Mouse (Mus musculus) midbrain, embryonic 10.5 days (tissue): ENCODE results near the gene Irak3. TPM values are rescaled to one million over a fixed set of nuclear protein-coding genes. Genes with fewer than 3 reads are reported as not detected.
A peak's percentile ranks its signal among the peaks of the same experiment; 100 is the strongest.
"Not testable (repeated sequence)": the region's sequence is repeated elsewhere in the genome, so short reads cannot be mapped to it uniquely, and the experiment has no call there.

ENCODE experiments used
- DNase-seq: peaks from one replicate; pipeline ENCODE4 v3.0.0-alpha.2; 2017; ENCODE audit warnings: low spot score
- H3K27ac ChIP-seq: fragments of 300-500 bp; sonication (generic); replicated peaks from 2 replicates; pipeline ENCODE4 v1.5.1; 2016; ENCODE audit warnings: mild to moderate bottlenecking
- H3K27me3 ChIP-seq: fragments of 300-500 bp; sonication (generic); 2 replicates; pipeline ENCODE4 v1.6.1; 2016; ENCODE audit warnings: low read depth, mild to moderate bottlenecking; ENCODE audit not compliant: poor library complexity, severe bottlenecking
- H3K36me3 ChIP-seq: fragments of 300-500 bp; sonication (generic); 2 replicates; pipeline ENCODE4 v1.6.1; 2016; ENCODE audit warnings: mild to moderate bottlenecking, moderate library complexity
- H3K4me1 ChIP-seq: fragments of 300-500 bp; sonication (generic); 2 replicates; pipeline ENCODE4 v1.6.1; 2016
- H3K4me3 ChIP-seq: fragments of 300-500 bp; sonication (generic); 2 replicates; pipeline ENCODE4 v1.5.1; 2016; ENCODE audit warnings: mild to moderate bottlenecking, moderate library complexity
- H3K9me3 ChIP-seq: fragments of 300-500 bp; sonication (generic); replicated peaks from 2 replicates; pipeline ENCODE4 v1.6.1; 2016; ENCODE audit warnings: mild to moderate bottlenecking
- WGBS: fragments of 180-500 bp; shearing (Covaris S2); methylation state at CpG from one replicate; pipeline ENCODE4 v1.1.7; 2016; 5-methylcytosine and 5-hydroxymethylcytosine counted together
- polyA plus RNA-seq: library from polyadenylated mRNA; unstranded; fragments of >200 nt; fragmentation: Nextera tagmentation; extraction: Ambion mirVana; gene quantifications from 2 replicates; pipeline ENCODE4 v1.2.1, GENCODE M21; 2016

Irak3 gene
- polyA plus RNA-seq, 1 experiment from 2014 or later: 0.44 TPM

DNA sequence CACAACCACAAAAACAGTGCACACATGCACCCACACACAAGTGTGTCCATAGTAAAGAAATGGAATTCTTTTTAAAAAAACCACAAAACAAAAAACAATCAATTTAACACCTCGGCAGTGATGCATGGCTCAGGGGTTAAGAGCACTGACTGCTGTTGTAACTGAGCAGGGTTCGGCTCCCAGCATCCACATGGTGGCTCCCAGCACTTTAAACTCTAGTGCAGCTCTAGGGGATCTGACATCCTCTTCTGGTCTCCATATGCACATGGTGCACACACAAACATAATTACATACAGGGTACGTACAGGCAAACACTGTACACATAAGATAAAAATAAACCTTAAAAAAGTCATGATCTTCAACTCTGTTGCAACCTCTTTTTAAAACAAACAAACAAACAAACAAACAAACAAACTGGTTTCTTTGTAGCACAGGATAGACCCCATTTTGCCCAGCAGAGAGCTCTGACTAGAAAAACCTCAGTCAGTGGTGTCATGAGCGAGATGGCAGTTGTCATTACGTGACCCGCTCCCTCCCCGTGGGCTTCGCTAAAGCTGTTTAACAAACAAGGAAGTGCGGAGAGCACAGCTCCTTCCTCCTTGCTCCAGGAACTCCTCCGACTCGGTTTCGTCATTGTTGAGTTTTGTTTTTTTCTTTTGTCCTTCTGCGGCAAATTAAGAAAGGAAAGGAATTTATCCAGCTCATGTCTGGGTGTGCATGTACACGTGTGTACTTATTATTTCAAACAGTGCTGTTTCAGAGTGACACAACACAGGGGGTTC is 17.8 kb upstream of the Irak3 start:
- no peak for DNase-seq
- peaks cover 38% of the 10 kb centered on the region for H3K36me3 ChIP-seq

DNA sequence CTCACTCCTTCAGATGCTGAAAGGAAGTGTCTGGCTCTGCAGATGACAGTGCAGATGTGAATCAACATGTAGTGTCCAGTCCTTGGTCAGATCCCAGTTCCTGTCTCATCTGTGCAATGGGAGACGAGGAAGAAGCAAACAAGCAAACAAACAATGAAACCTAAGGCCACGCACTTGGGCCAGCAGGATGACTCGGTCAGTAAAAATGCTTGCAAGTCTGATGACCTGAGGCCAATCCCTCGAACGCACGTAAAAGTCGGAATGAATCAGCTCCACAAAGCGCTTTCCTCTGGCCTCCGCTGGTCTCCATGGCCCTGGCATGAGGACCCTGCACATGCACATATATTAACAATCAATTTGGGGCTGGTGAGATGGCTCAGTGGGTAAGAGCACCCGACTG is 17.1 kb upstream of the Irak3 start:
- Histone ChIP-seq H3K27me3 (no peaks in the 10 kb centered on the region), H3K27ac (no peak overlapping the region), H3K36me3 (peaks cover 33% of the 10 kb centered on the region), H3K4me1 (no peaks in the 10 kb centered on the region), H3K4me3 (no peak overlapping the region), H3K9me3 (no peaks in the 10 kb centered on the region)
- WGBS: 96% methylated on average over 10 of the region's 10 CpGs
- DNase-seq: no peak

More for the DNA sequence above, 17.8 kb upstream of the Irak3 start:
- Histone ChIP-seq H3K4me3 (no peak overlapping the region), H3K27ac (no peak overlapping the region), H3K27me3 (no peaks in the 10 kb centered on the region), H3K9me3 (no peaks in the 10 kb centered on the region), H3K4me1 (no peaks in the 10 kb centered on the region)
- 84% methylated on average over 14 of the region's 14 CpGs for WGBS

DNA sequence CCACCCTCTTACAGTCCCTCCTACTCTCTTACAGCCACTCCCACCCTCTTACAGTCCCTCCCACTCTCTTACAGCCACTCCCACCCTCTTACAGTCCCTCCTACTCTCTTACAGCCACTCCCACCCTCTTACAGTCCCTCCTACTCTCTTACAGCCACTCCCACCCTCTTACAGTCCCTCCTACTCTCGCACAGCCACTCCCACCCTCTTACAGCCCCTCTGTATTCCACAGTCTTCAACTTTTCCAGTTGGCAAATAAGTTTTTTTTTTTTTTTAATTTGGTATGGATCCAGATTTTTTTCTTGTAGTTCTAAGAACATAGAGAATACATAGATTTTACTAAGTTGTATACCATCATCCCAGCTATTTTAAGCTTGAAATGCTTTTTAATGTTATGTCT is 15.2 kb upstream of the Irak3 start:
- peaks cover 30% of the 10 kb centered on the region for H3K36me3 ChIP-seq
- H3K27ac ChIP-seq, DNase-seq, H3K27me3 ChIP-seq, H3K4me1 ChIP-seq, H3K9me3 ChIP-seq, H3K4me3 ChIP-seq: not testable (repeated sequence)
- WGBS: 75% methylated on average over 1 of the region's 1 CpGs

DNA sequence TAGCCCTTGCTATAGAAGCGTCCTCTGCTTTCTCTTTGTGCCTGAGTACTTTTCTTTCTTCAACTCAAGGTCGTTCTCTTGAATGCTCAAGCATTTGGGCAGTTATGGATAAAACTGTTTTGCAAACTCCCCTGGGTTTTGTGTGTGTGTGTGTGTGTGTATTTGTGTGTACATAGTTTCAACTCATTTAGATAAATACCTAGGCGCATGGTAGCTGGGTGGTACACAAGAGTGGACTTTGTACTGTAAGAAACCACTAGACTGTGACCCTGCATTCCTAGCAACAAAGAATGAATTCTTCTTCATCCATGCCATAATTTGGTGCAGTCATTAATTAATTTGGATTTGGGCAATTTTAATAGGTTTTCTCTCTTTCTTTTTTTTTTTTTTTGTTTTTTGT is 8.2 kb upstream of the Irak3 start:
- 91% methylated on average over 3 of the region's 3 CpGs for WGBS
- Histone ChIP-seq H3K4me1 (peaks cover 11% of the 10 kb centered on the region), H3K27ac (no peak overlapping the region), H3K36me3 (peaks cover 13% of the 10 kb centered on the region), H3K4me3 (peak overlapping the region; percentile 68; the same call in 1 of the 2 replicates), H3K27me3 (no peaks in the 10 kb centered on the region), H3K9me3 (no peaks in the 10 kb centered on the region; the same call in 1 of the 2 replicates)
- DNase-seq: no peak

DNA sequence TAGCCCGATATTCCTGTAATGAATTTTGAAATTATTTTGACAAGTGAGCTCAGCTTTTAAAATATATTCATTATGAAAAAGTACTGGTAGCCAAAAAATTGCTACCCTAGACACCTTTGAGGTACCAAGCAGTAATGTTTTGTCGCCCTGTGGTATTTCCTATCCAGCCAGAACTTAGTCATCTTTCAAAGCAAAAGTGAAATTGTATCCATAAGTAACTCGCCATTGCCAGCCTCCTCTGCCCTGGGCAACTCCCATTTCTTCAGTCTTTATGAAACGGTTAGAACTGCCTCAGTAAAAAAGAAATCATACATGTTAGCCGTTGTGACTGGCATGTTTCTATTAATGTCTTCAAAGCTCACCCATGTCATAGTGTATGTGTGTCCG is 7.6 kb upstream of the Irak3 start:
- H3K36me3 ChIP-seq: peaks cover 13% of the 10 kb centered on the region
- H3K27ac ChIP-seq: no peak overlapping the region
- DNase-seq: no peak
- peaks cover 11% of the 10 kb centered on the region for H3K4me1 ChIP-seq
- H3K4me3 ChIP-seq: peak overlapping the region; percentile 68
- 79% methylated on average over 6 of the region's 6 CpGs for WGBS
- H3K9me3 ChIP-seq: no peaks in the 10 kb centered on the region; the same call in 1 of the 2 replicates
- H3K27me3 ChIP-seq: no peaks in the 10 kb centered on the region

DNA sequence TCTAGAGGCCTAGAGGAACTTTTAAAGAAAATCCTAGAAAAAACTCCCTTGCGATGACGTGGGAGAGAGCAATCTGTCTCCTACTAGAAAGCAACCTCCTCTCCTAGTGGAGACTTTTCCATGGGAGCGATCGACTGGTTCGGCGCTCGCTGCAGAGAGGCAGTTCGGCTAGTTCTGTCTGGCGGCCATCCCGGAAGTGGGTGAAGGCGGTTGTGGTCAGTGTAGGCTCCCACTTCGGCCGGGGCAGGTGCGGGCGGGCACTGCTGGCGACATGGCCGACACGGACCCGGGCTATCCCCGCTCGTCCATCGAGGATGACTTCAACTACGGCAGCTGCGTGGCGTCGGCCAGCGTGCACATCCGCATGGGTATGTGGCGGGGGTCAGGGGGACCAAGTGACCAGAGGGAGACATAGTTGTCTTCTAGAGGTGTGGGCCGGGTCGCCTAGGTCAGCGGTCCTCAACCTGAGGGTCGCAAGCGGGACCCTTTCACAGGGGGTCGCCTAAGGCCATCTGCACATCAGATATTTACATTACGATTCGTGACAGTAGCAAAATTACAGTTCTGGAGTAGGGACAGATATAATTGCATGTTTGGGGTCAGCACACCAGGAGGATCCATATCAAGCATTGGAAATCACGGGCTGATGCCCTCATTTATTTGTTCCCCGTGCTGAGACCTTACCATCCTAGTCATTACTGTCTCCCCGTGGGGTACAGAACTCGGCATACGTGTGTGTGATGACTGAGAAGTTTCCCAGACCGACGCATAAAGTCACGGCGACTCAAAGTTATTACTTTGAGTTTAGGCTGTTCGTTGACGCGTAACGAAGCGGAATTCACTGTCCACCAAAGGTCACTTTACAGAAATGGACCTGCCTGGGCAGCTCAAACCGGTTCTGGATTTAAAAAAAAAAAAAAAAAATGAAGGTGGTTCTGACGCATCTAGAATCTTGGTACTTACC is 6.9 kb upstream of the Irak3 start:
- 7% methylated on average over 53 of the region's 53 CpGs for WGBS
- peak; percentile 90 for DNase-seq
- Histone ChIP-seq H3K36me3 (peaks cover 13% of the 10 kb centered on the region), H3K4me3 (peak overlapping the region; percentile 68), H3K9me3 (no peaks in the 10 kb centered on the region; the same call in 1 of the 2 replicates), H3K4me1 (peaks cover 11% of the 10 kb centered on the region), H3K27me3 (0 out of 2 replicates have a peak, but pooled peaks cover 3% of the 10 kb centered on the region), H3K27ac (peak overlapping the region; percentile 83)

DNA sequence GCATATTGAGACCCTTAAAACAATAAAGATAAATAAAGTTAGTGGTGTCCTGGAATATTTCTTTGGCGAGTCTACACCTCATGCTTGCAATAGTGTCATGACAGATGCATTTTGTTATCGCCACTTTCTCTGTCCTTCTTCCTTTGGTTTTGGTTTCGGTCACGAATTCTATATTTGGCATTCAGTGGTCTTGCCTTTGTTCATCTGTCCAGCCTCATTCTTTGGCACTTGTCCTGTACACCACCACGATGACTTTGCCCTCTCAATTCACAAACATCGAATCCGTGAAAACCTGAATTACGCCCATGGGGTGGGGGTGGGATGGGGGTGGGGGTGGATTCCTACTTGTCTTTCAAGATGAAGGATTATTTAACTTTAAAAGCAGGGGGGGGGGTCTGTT is 6.1 kb upstream of the Irak3 start:
- Histone ChIP-seq H3K4me1 (peaks cover 11% of the 10 kb centered on the region), H3K9me3 (no peaks in the 10 kb centered on the region; the same call in 1 of the 2 replicates), H3K27me3 (0 out of 2 replicates have a peak, but pooled peaks cover 3% of the 10 kb centered on the region), H3K36me3 (peaks cover 13% of the 10 kb centered on the region), H3K27ac (no peak overlapping the region), H3K4me3 (peak overlapping the region; percentile 68; the same call in 1 of the 2 replicates)
- WGBS: 91% methylated on average over 8 of the region's 8 CpGs
- DNase-seq: no peak

DNA sequence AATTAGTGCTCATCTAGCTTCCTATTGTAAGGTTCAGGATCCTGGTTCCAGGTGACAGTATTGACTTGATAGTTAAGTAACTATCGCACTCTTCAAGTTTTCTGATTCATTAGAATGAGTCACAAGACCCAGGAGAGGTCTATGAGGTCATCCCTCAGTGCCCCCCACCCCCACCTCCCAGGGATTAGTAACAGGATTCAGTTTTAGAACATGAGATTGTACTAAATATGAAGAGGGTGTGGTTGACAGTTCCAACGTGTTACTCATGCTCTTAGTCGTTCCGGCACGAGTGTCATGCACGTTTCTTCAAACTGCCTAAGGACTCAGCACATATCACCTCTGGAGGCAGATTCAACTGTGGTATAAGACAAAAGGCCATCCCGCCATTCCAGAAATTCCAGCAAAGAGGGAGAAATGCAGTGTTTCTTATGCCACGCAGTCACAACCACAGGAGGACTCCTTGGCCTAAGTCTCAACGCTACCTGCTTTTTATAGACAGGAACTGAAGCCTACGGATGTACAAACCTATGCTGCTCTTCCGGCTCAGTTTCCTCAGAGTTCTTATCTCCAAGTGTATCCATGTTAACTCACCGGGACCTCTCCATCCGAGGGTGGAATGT is 2.8 kb upstream of the Irak3 start:
- Histone ChIP-seq H3K4me1 (peaks cover 18% of the 10 kb centered on the region), H3K4me3 (no peak overlapping the region), H3K36me3 (no peaks in the 10 kb centered on the region), H3K27ac (no peak overlapping the region), H3K27me3 (peaks cover 34% of the 10 kb centered on the region), H3K9me3 (no peaks in the 10 kb centered on the region)
- DNase-seq: no peak
- whole genome bisulfite sequencing: 88% methylated on average over 13 of the region's 13 CpGs

DNA sequence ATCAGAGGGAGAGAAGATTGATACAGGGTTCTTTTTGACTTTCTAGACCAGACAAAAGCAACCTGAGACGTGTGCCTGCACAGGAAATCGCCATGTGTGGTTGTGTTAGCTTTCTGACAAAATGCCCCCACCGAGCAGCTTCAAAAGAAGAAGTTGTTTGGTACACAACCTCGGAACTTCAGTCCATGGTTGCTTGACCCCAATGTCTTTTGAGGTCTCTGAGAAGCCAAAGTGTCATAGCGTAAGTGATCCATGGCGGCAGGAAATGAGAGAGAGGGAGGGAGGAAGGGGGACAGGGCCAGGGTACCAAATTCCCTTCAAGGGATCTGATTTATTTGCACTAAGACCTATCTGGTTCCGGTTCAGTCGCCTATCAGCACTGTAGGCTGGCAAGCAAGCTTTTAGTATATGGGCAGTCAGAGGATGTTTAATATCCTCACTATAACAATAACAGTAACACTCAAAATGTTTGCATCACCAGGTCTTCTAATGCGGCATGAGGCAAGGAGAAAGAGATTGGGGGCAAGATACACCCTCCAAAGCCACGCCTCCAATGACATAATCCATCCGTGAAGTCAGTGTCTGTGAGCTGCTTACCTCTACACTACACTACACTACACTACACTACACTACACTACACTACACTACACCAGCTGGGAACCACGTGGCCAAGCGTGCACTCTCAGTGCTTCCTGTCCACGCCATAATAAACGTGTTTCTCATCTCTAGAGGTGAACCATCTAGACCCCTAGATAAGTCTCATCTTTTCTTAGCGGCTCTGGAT is 729 bp upstream of the Irak3 start:
- Histone ChIP-seq H3K36me3 (no peaks in the 10 kb centered on the region), H3K4me3 (no peak overlapping the region), H3K9me3 (no peaks in the 10 kb centered on the region), H3K4me1 (peaks cover 10% of the 10 kb centered on the region), H3K27ac (no peak overlapping the region), H3K27me3 (peaks cover 44% of the 10 kb centered on the region)
- no peak for DNase-seq
- WGBS: 75% methylated on average over 16 of the region's 16 CpGs

DNA sequence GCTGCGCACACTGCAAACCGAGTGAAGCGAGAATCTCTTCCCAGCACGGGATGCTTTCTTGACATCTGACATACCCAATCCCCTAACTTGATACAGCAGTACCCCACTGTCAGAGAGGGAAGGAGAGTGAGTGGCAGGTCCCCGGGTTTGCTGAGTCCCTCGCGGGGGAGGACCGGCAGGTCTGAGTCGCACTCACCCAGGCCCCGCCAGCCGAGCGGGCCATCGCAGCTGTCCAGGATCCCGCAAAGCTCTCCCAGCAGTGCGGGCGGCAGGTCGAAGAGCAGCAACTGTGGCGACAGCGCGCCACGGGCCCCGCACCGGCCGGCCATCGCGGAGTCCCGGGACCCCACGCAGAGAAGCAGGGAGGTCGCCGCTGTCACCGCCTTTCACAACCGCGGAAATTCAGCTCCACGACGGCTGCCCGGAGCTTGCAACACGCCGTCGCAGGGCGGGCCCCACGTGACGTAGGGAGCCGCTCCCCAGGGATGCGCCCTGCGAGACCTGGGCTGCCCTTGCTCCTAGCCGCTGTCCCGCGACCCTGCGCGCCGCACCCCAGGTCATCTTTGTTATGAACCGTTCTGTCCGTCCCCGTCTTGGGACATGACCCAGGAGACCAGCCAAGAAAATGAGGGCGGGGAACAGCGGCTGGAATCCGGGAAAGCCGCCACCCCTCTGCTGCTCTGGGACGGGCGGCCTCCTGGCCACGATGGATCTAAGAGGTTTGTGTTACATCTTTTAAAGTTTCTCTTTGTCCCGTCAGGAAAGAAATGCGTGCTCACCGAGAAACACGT is 604 bp downstream of the Irak3 start, which contains the start of gene Tmbim4:
Gene Tmbim4, plus strand, starts transcription at position 460 of the 791 bp plus-strand sequence.
- Histone ChIP-seq H3K36me3 (no peaks in the 10 kb centered on the region), H3K4me1 (peaks cover 10% of the 10 kb centered on the region), H3K27me3 (peaks cover 47% of the 10 kb centered on the region), H3K27ac (peak within 1 kb of the TSS; percentile 34), H3K9me3 (no peaks in the 10 kb centered on the region), H3K4me3 (peak within 1 kb of the TSS; percentile 60)
- peak; percentile 64 for DNase-seq
- WGBS: 1% methylated on average over 65 of the region's 65 CpGs

DNA sequence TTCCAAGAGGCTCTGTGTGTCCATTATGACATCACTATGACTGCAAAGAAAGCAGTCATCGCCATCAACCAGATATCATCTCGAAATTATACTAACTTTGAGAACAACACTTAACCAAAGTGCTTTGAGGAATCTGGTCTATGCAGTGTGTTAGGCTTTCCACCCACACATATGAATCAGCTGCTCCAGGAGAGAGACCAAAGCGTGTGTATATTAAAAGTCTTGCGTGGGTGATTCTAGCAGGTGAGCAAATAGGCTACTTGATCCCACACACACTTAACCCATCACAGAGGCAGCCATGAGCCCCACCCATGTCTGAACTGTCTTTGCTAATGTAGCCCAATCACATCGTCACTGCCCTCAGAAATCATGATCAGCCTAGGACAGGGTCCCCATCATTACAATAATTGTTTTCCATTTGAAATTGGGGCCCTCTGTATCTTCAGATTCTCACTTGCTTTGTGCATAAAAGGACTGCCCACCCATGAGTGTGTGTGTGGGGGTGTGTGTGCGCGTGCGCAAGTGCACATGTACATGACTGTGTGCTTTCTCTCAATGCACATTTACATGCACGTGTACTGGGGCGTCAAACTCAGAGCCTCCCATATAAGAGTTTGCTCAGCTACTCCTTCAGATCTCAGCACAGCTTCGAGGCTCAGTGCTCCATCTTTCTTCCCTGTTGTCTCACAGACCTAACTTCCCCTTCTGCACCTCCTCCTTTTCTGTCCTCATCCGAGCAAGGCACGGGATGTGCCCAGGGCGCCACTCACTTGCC is 4.7 kb downstream of the Irak3 start:
- Histone ChIP-seq H3K27me3 (peaks cover 37% of the 10 kb centered on the region), H3K9me3 (no peaks in the 10 kb centered on the region), H3K4me1 (peaks cover 10% of the 10 kb centered on the region), H3K27ac (no peak overlapping the region), H3K4me3 (no peak overlapping the region), H3K36me3 (no peaks in the 10 kb centered on the region)
- no peak for DNase-seq
- 83% methylated on average over 14 of the region's 14 CpGs for WGBS
